Mouse (Mus musculus) cerebellum, postnatal 14 days (tissue): ENCODE measurements around the gene Sbp.

Experiments
- DNase-seq, 2 experiments: peaks; one replicate each; pipeline ENCODE4 v3.0.0; 2021; ENCODE audit warnings: mixed read lengths in 2 of 2

Sbp gene

DNA sequence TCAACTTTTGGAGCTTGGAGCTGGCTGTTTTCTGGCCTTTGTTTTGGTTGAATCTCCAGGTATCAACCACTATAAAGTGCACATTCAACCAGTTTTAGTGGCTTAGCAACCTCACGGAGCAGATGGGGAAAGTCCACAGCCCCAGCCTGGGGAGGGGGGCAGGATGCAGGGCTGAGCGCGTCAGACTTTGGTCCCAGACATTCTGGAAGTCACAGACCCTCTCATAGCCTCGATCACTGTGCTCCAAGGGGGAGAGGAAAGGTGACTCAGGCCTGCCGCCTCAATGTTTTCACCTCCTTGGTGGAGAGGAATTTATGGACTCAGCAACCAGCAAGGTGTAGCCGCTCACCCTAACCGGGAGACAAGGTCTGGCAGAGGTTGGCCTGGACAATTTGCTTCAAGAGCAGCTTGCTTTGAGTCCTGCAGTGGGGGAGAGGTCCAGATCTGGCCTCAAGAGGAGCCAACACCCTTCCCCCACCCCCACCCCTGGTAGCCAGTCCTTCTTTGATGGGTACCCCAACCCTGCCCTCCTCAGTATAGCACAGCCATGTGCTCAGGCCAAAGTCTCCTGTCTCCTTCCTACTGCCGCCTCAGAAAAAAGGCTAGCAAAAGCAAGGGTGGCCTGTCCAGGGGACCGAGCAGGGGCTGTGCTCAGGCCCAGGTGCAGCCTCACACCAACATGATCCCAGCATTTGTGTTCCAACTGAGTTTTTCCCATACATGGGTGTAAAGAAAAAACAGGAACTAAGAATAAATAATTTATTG is 51.5 kb downstream of the Sbp start:
- no peak for DNase-seq

DNA sequence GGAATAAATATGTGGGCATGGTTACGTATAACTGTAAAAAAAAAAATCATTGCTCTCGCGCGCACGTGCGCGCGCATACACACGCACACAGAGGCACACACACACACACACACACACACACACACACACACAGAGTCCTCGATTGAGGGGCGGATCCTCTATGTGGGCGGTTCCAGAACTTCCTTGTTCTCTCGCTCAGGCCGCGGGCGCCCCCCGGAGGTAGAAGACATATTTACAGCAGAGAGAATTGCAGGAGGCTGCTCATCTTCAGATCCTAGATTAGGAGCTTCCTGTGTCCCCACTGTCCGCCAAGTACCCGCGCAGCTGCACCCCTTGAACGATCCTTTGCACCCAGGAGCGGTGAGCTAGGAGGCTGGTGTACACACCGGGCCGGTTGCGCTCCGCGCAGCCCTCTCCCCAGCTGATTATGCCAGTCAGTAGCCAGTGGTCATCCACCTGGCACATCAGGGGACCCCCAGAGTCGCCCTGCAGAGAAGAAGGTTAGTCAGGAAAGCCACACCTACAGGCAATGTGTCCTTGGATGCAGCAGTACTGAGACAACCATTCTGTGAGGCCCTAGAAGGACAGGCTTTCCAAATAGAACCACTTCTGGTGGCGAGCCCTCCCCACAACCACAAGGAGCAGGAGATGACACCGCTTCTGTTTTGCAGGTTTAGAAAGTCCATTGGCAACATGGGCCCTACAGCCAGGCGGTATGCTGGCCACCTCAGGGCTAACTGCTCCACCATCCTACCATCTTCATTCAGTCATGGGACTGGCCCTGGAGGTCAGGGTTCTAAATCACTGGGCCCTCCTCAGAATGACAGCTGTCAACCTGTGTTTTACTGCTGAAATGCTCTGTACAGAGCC is 52.3 kb downstream of the Sbp start:
- peak; percentile 96 to 99 for DNase-seq

DNA sequence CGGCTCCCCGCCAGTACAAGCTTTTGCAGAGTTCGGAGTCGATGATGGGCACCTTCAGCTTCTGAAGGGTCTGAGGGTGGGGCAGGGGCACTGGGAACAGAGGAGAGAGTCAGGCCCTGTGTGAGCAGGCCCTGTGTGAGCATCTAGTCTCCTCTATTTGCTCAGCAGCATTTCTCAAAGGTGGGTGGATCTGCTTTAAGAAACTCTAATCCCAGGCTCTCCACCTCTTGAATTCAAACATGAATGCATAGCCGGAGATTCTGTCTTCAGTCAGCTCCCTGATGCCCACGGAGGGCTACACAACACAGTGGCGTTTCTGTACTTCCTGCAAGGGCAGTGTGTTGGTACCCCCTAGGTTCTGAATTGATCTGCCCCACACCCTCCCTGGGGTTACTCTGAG is 53.2 kb downstream of the Sbp start:
- no peak for DNase-seq
